Mouse (Mus musculus) megakaryocyte, embryonic 14.5 days (primary cell): ENCODE results near the gene Trim43a.
"Not testable (repeated sequence)": the region's sequence is repeated elsewhere in the genome, so short reads cannot be mapped to it uniquely, and the experiment has no call there.

Source experiments
- FLI1 ChIP-seq: IDR thresholded peaks from 2 replicates; pipeline ENCODE4 v1.6.1; 2012; ENCODE audit warnings: low read length, inconsistent platforms, mixed read lengths
- GATA1 ChIP-seq: IDR thresholded peaks from 3 replicates; pipeline ENCODE4 v1.6.1; 2012; ENCODE audit warnings: mixed read lengths, low read length, inconsistent platforms, borderline replicate concordance

GRCm38 (mm10) chr9:88570471-88570870, 10.2 kb upstream of the Trim43a start:
- TF ChIP-seq GATA1, FLI1: not testable (repeated sequence)
